In the genomic region with DNA sequence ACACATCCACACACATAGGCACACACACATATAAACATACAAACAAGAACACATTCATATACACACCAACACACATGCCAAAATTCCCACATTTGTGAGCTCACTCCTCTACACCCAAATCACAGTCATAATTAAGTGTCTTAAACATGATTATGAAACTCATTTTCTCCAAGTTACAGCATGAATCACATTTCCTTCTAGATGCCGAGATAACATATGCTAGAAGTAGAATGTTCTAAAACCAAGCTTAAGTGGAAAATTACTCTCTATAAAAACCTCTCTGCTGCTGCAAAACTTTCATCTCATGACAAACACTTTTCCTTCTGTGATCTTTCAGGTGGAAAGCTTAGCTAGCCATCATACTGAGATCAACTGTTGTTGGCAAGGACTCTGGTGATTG, we compare ENCODE assay signal across 22 mouse cellular contexts.
"Had no signal": no experiment of that assay in that cellular context is flagged by ENCODE, and none has a peak within 500 bp of the region (broad histone marks: within the 10 kb centered on the region; RNA-seq: fewer than 3 reads in every experiment).

No protein-coding gene starts in this region.

- DNase-seq: heart, postnatal 10 days; heart, postnatal 14 days; heart, postnatal 36 days; heart, postnatal 4 days; kidney, adult 11 months; kidney, adult 18-20 months; kidney, adult 2 months; kidney, adult 8-10 months; kidney, adult 9 months; kidney, postnatal 10 days; kidney, postnatal 14 days; kidney, postnatal 25 days; kidney, postnatal 36 days; kidney, postnatal 4 days; layer of hippocampus, adult 9-11 months; layer of hippocampus, postnatal 36 days had no signal

- ATAC-seq: hindbrain, embryonic 16.5 days; hindbrain, postnatal 0 days; inflammation-experienced regulatory T-cells, adult 6 months; intestine, embryonic 15.5 days; intestine, embryonic 16.5 days; intestine, postnatal 0 days had no signal
